18 mouse cellular contexts compared by ENCODE assay signal in the genomic region with DNA sequence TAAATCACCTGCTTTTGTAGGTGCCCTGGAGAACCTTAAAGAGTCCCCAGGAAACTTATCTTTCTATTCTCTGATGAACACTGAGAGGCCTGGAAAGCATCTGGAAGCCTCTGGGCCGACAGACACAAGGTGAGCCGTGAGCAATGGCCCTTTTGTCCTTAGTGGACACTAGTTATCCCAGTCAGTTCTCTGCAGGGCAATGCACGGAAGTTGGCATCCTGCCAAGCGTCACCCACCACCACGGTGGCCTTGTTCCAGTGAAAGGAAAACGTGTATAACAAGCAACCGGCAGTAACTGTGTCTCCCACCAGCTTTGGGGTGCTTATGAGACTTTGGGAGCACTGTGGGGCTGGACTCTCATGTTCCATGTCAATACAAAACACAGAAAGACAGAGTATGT. TPM values are rescaled to one million over a fixed set of nuclear protein-coding genes. Genes with fewer than 3 reads are reported as not detected.
DNase-seq lines count a peak whose midpoint lies in the region; ATAC-seq and TF ChIP-seq lines count a peak whose summit lies in the region.
"Had no signal": no experiment of that assay in that cellular context is flagged by ENCODE, and none has a peak within 500 bp of the region (broad histone marks: within the 10 kb centered on the region; RNA-seq: fewer than 3 reads in every experiment).

No protein-coding gene starts in this region.

- ATAC-seq in hindbrain, embryonic 14.5 days (ENCODE audit: low FRiP score): no peak
- ATAC-seq in hindbrain, embryonic 16.5 days: no peak
- ATAC-seq in midbrain, postnatal 0 days (ENCODE audit: low FRiP score): no peak
- ATAC-seq in midbrain, embryonic 14.5 days (ENCODE audit: low FRiP score, low TSS enrichment): no peak
- ATAC-seq in hindbrain, postnatal 0 days: no peak
- ATAC-seq: intestine, embryonic 16.5 days had no signal

- no peaks in the 10 kb centered on the region for H3K9me3 ChIP-seq in hindbrain, embryonic 14.5 days (ENCODE audit: control insufficient read depth, low read length)
- H3K9me3 ChIP-seq in hindbrain, embryonic 16.5 days (ENCODE audit: control insufficient read depth, low read length): no peaks in the 10 kb centered on the region
- H3K9me3 ChIP-seq in midbrain, postnatal 0 days (ENCODE audit: low read length): no peaks in the 10 kb centered on the region
- no peaks in the 10 kb centered on the region for H3K9me3 ChIP-seq in midbrain, embryonic 14.5 days (ENCODE audit: control insufficient read depth, low read length)
- H3K9me3 ChIP-seq in hindbrain, postnatal 0 days (ENCODE audit: low read length): no peaks in the 10 kb centered on the region
- H3K9me3 ChIP-seq: forebrain, embryonic 15.5 days; heart, embryonic 12.5 days; liver, embryonic 15.5 days; megakaryocyte, embryonic 14.5 days had no signal

- peak; percentile 27 for DNase-seq in adrenal gland, adult 2 months
- DNase-seq in adrenal gland, postnatal 36 days: no peak
- no peak for DNase-seq in hindbrain, embryonic 14.5 days (ENCODE audit: low spot score)
- DNase-seq in midbrain, postnatal 0 days (ENCODE audit: low spot score): no peak
- no peak for DNase-seq in midbrain, embryonic 14.5 days
- no peak for DNase-seq in hindbrain, postnatal 0 days (ENCODE audit: low spot score)
- DNase-seq in heart, adult 18-20 months: no peak
- DNase-seq: cerebellum, adult 8-10 months; lung, postnatal 14 days; right cerebral cortex, postnatal 14 days; thymus, postnatal 36 days had no signal

- peak overlapping the region; percentile 15; the same call in 1 of the 2 replicates for H3K4me2 ChIP-seq in hindbrain, embryonic 14.5 days (replicated peaks)
- H3K4me2 ChIP-seq in hindbrain, embryonic 16.5 days (ENCODE audit: low read length): no peak overlapping the region
- H3K4me2 ChIP-seq in midbrain, postnatal 0 days (ENCODE audit: low read depth, low read length, poor library complexity, severe bottlenecking): no peak overlapping the region
- H3K4me2 ChIP-seq in midbrain, embryonic 14.5 days (ENCODE audit: low read length): no peak overlapping the region
- H3K4me2 ChIP-seq in hindbrain, postnatal 0 days (ENCODE audit: low read depth, low read length): no peak overlapping the region
- H3K4me2 ChIP-seq: forebrain, embryonic 15.5 days; heart, embryonic 12.5 days; liver, embryonic 15.5 days had no signal

- H3K36me3 ChIP-seq in hindbrain, embryonic 14.5 days (replicated peaks; ENCODE audit: control insufficient read depth, insufficient read depth): peaks cover 51% of the 10 kb centered on the region
- peaks cover 15% of the 10 kb centered on the region for H3K36me3 ChIP-seq in hindbrain, embryonic 16.5 days (ENCODE audit: control insufficient read depth, insufficient read depth, low read length)
- peaks cover 14% of the 10 kb centered on the region for H3K36me3 ChIP-seq in midbrain, postnatal 0 days (ENCODE audit: insufficient read depth, low read length)
- H3K36me3 ChIP-seq in midbrain, embryonic 14.5 days (ENCODE audit: control insufficient read depth, insufficient read depth, low read length): peaks cover 46% of the 10 kb centered on the region
- H3K36me3 ChIP-seq in hindbrain, postnatal 0 days (ENCODE audit: insufficient read depth, low read length): peaks cover 18% of the 10 kb centered on the region; the same call in 1 of the 2 replicates

- peak overlapping the region; percentile 13; the same call in 1 of the 2 replicates for H3K9ac ChIP-seq in hindbrain, embryonic 14.5 days
- H3K9ac ChIP-seq in hindbrain, embryonic 16.5 days (ENCODE audit: low read depth, low read length): no peak overlapping the region
- H3K9ac ChIP-seq in midbrain, postnatal 0 days (replicated peaks; ENCODE audit: low read length, poor library complexity, severe bottlenecking): no peak overlapping the region
- no peak overlapping the region for H3K9ac ChIP-seq in midbrain, embryonic 14.5 days (replicated peaks; ENCODE audit: low read length)
- no peak overlapping the region for H3K9ac ChIP-seq in hindbrain, postnatal 0 days (replicated peaks; ENCODE audit: low read length)
- H3K9ac ChIP-seq: heart, embryonic 12.5 days; liver, embryonic 15.5 days had no signal

- peaks cover 27% of the 10 kb centered on the region for H3K4me1 ChIP-seq in hindbrain, embryonic 14.5 days (replicated peaks; ENCODE audit: control insufficient read depth, insufficient read depth, low read length)
- H3K4me1 ChIP-seq in hindbrain, embryonic 16.5 days (ENCODE audit: control insufficient read depth, insufficient read depth, low read depth, low read length): peaks cover 22% of the 10 kb centered on the region
- H3K4me1 ChIP-seq in midbrain, postnatal 0 days (ENCODE audit: insufficient read depth, low read length): peaks cover 9% of the 10 kb centered on the region; the same call in 1 of the 2 replicates
- peaks cover 16% of the 10 kb centered on the region for H3K4me1 ChIP-seq in midbrain, embryonic 14.5 days (ENCODE audit: control insufficient read depth, insufficient read depth, low read length)
- 0 out of 2 replicates have a peak, but pooled peaks cover 12% of the 10 kb centered on the region for H3K4me1 ChIP-seq in hindbrain, postnatal 0 days (ENCODE audit: insufficient read depth, low read length)

- no peak overlapping the region for H3K4me3 ChIP-seq in hindbrain, embryonic 14.5 days (replicated peaks; ENCODE audit: low read length)
- no peak overlapping the region for H3K4me3 ChIP-seq in hindbrain, embryonic 16.5 days (ENCODE audit: low read length)
- no peak overlapping the region for H3K4me3 ChIP-seq in midbrain, postnatal 0 days (ENCODE audit: low read depth, low read length)
- H3K4me3 ChIP-seq in midbrain, embryonic 14.5 days (replicated peaks; ENCODE audit: low read depth, low read length): no peak overlapping the region
- H3K4me3 ChIP-seq in hindbrain, postnatal 0 days (ENCODE audit: low read length): no peak overlapping the region
- H3K4me3 ChIP-seq: forebrain, embryonic 15.5 days; heart, embryonic 12.5 days; liver, embryonic 15.5 days; megakaryocyte, embryonic 14.5 days; myocyte had no signal

- peak overlapping the region; percentile 49 for H3K27ac ChIP-seq in hindbrain, embryonic 14.5 days
- H3K27ac ChIP-seq in hindbrain, embryonic 16.5 days (ENCODE audit: low read depth, low read length): no peak overlapping the region
- 0 out of 2 replicates have a peak overlapping the region, but pooled peaks have one; percentile 1 for H3K27ac ChIP-seq in midbrain, postnatal 0 days (ENCODE audit: low read depth, low read length)
- no peak overlapping the region for H3K27ac ChIP-seq in midbrain, embryonic 14.5 days (replicated peaks; ENCODE audit: low read depth, low read length)
- H3K27ac ChIP-seq in hindbrain, postnatal 0 days: peak overlapping the region; percentile 36; the same call in 1 of the 2 replicates
- H3K27ac ChIP-seq: liver, embryonic 15.5 days had no signal

- no peaks in the 10 kb centered on the region for H3K27me3 ChIP-seq in hindbrain, embryonic 14.5 days (ENCODE audit: control insufficient read depth, insufficient read depth, low read length)
- H3K27me3 ChIP-seq in hindbrain, embryonic 16.5 days (replicated peaks; ENCODE audit: control insufficient read depth, insufficient read depth, low read length): no peaks in the 10 kb centered on the region
- H3K27me3 ChIP-seq in midbrain, postnatal 0 days (ENCODE audit: insufficient read depth, low read length): no peaks in the 10 kb centered on the region
- H3K27me3 ChIP-seq in midbrain, embryonic 14.5 days (ENCODE audit: control insufficient read depth, insufficient read depth, low read length): no peaks in the 10 kb centered on the region
- H3K27me3 ChIP-seq in hindbrain, postnatal 0 days (ENCODE audit: insufficient read depth, low read length): no peaks in the 10 kb centered on the region
- H3K27me3 ChIP-seq: forebrain, embryonic 15.5 days; heart, embryonic 12.5 days; liver, embryonic 15.5 days; megakaryocyte, embryonic 14.5 days had no signal

- WGBS in hindbrain, embryonic 14.5 days: 52% methylated on average over 7 of the region's 7 CpGs
- WGBS in hindbrain, embryonic 16.5 days: 55% methylated on average over 7 of the region's 7 CpGs
- 58% methylated on average over 7 of the region's 7 CpGs for WGBS in midbrain, postnatal 0 days
- WGBS in midbrain, embryonic 14.5 days: 64% methylated on average over 7 of the region's 7 CpGs
- WGBS in hindbrain, postnatal 0 days: 39% methylated on average over 7 of the region's 7 CpGs

- no peak for TF ChIP-seq CTCF in midbrain, postnatal 0 days (IDR thresholded peaks at IDR 0.05)
- TF ChIP-seq CTCF in hindbrain, postnatal 0 days (IDR thresholded peaks at IDR 0.05; ENCODE audit: low read depth): no peak

RNA-seq across cellular contexts. Expression of a gene that starts 2.7 kb away (rescaled TPM):
- total RNA-seq in adrenal gland, adult 2 months (2021): 1,000 to 10,000 TPM; 1,220 to 1,287 TPM
- 2,538 and 3,200 TPM in 2 replicates for polyA plus RNA-seq in adrenal gland, adult 2 months (2012; rRNA removed)
- 1,000 to 10,000 TPM; 1,300 to 1,490 TPM for total RNA-seq in adrenal gland, postnatal 36 days (2021)
- polyA plus RNA-seq in hindbrain, embryonic 14.5 days (2014; fragmentation: Nextera tagmentation; extraction: Ambion mirVana): 1,042 and 1,087 TPM in 2 replicates
- polyA plus RNA-seq in hindbrain, embryonic 16.5 days (2015; fragmentation: Nextera tagmentation; extraction: Ambion mirVana): 1,116 and 1,205 TPM in 2 replicates
- total RNA-seq in midbrain, postnatal 0 days (2014; rRNA removed): 1,240 and 1,525 TPM in 2 replicates
- polyA plus RNA-seq in midbrain, postnatal 0 days (2015; fragmentation: Nextera tagmentation; extraction: Ambion mirVana): 1,025 and 1,129 TPM in 2 replicates
- 1,041 and 1,069 TPM in 2 replicates for polyA plus RNA-seq in midbrain, embryonic 14.5 days (2014; fragmentation: Nextera tagmentation; extraction: Ambion mirVana)
- total RNA-seq in hindbrain, postnatal 0 days (2014; rRNA removed): 1,096 and 1,413 TPM in 2 replicates
- polyA plus RNA-seq in hindbrain, postnatal 0 days (2015; fragmentation: Nextera tagmentation; extraction: Ambion mirVana): 1,008 and 1,032 TPM in 2 replicates
- 100 to 1,000 TPM; 475 to 528 TPM for total RNA-seq in heart, adult 18-20 months (2021)

RNA-seq across cellular contexts. Expression of a gene that starts 34.2 kb away (rescaled TPM):
- 10 to 100 TPM in 1 of 2 experiments, 1 to 10 TPM in 1; 8.9 to 28.6 TPM for total RNA-seq in adrenal gland, adult 2 months (2021)
- 38.0 and 44.1 TPM in 2 replicates for polyA plus RNA-seq in adrenal gland, adult 2 months (2012; rRNA removed)
- total RNA-seq in adrenal gland, postnatal 36 days (2021): 10 to 100 TPM; 16.3 to 23.0 TPM
- polyA plus RNA-seq in hindbrain, embryonic 14.5 days (2014; fragmentation: Nextera tagmentation; extraction: Ambion mirVana): 0.75 and 1.1 TPM in 2 replicates
- polyA plus RNA-seq in hindbrain, embryonic 16.5 days (2015; fragmentation: Nextera tagmentation; extraction: Ambion mirVana): 2.1 and 2.2 TPM in 2 replicates
- 1.8 and 7.1 TPM in 2 replicates for total RNA-seq in midbrain, postnatal 0 days (2014; rRNA removed)
- 1.2 and 1.5 TPM in 2 replicates for polyA plus RNA-seq in midbrain, postnatal 0 days (2015; fragmentation: Nextera tagmentation; extraction: Ambion mirVana)
- 0.24 and 1.3 TPM in 2 replicates for polyA plus RNA-seq in midbrain, embryonic 14.5 days (2014; fragmentation: Nextera tagmentation; extraction: Ambion mirVana)
- 3.3 and 4.6 TPM in 2 replicates for total RNA-seq in hindbrain, postnatal 0 days (2014; rRNA removed)
- polyA plus RNA-seq in hindbrain, postnatal 0 days (2015; fragmentation: Nextera tagmentation; extraction: Ambion mirVana): 3.4 and 4.7 TPM in 2 replicates
- 1 to 10 TPM; 7.2 to 7.7 TPM for total RNA-seq in heart, adult 18-20 months (2021)

Comparison
In these comparisons a context has a peak if more than half of its experiments do, and no peak if none do; other contexts are left out.
1. H3K27ac ChIP-seq: peak in hindbrain, embryonic 14.5 days (single experiment), midbrain, postnatal 0 days (single experiment) and hindbrain, postnatal 0 days (single experiment); none in hindbrain, embryonic 16.5 days (single experiment) and midbrain, embryonic 14.5 days (single experiment).